Mouse (Mus musculus) heart, postnatal 36 days (tissue): ENCODE data around the gene Abcb1a. TPM values are rescaled to one million over a fixed set of nuclear protein-coding genes. Genes with fewer than 3 reads are reported as not detected.

Source experiments
- DNase-seq, 2 experiments: peaks; one replicate each; pipeline ENCODE4 v3.0.0; 2021 to 2022
- intact Hi-C: fragments of 180-260 bp; cut with DNase I; formaldehyde crosslinking; loops from one replicate; pipeline ENCODE4 v1.15.1; 2025
- total RNA-seq, 2 experiments: library from RNA; stranded (reverse); gene quantifications; 2 replicates each; pipeline ENCODE4 v1.2.3; 2021

Gene Abcb1a
- total RNA-seq, result 10 to 100 TPM; 11.2 to 11.8 TPM

- peak; percentile 21 to 26 for DNase-seq
- intact Hi-C loops, result no loop called here
These were observed at the start of gene Abcb1a for GRCm38 (mm10) chr5:8659911-8660737. TSS of gene Abcb1a (plus strand) at chr5:8660077.

GRCm38 (mm10) chr5:8622071-8622595 lies 37.7 kb upstream of the Abcb1a start:
- peak; percentile 31 to 39 for DNase-seq
- intact Hi-C loops, result loop anchor here (5.0 to 10.0 kb wide), 2 partner anchors 55 to 197 kb away; partner anchors contain the start of genes Dbf4 and Slc25a40

- DNase-seq, result peak; percentile 69 to 72
- intact Hi-C loops, result loop anchor here (5.0 to 10.0 kb wide), 2 partner anchors 55 to 198 kb away; partner anchors contain the start of genes Dbf4 and Slc25a40
These were observed 37.2 kb upstream of the Abcb1a start, which contains the start of gene Rundc3b for GRCm38 (mm10) chr5:8622596-8623231. TSS of gene Rundc3b (minus strand) at chr5:8622952.

- no peak for DNase-seq
- intact Hi-C loops, result no loop called here
These were observed 27.0 kb upstream of the Abcb1a start for GRCm38 (mm10) chr5:8632901-8633300.

- intact Hi-C loops, result no loop called here
- DNase-seq, result no peak
These were observed 25.3 kb upstream of the Abcb1a start for GRCm38 (mm10) chr5:8634489-8634975.

GRCm38 (mm10) chr5:8648300-8648699 lies 11.6 kb upstream of the Abcb1a start:
- intact Hi-C loops, result no loop called here
- no peak for DNase-seq

- intact Hi-C loops, result no loop called here
- DNase-seq, result no peak
These were observed 11.1 kb upstream of the Abcb1a start for GRCm38 (mm10) chr5:8648774-8649173.

GRCm38 (mm10) chr5:8652085-8652484 lies 7.8 kb upstream of the Abcb1a start:
- intact Hi-C loops, result no loop called here
- no peak for DNase-seq

GRCm38 (mm10) chr5:8660738-8661151 lies 868 bp downstream of the Abcb1a start:
- no peak for DNase-seq
- intact Hi-C loops, result no loop called here

GRCm38 (mm10) chr5:8664678-8665077 lies 4.8 kb downstream of the Abcb1a start:
- intact Hi-C loops, result no loop called here
- DNase-seq, result no peak

GRCm38 (mm10) chr5:8667758-8668474 lies 8.0 kb downstream of the Abcb1a start:
- DNase-seq, result no peak
- intact Hi-C loops, result no loop called here

- DNase-seq, result no peak
- intact Hi-C loops, result loop anchor here (5.0 kb wide), 1 partner anchor 703 kb away; no protein-coding TSS in a partner anchor
These were observed 9.7 kb downstream of the Abcb1a start for GRCm38 (mm10) chr5:8669606-8670005.

- intact Hi-C loops, result no loop called here
- DNase-seq, result no peak
These were observed 15.5 kb downstream of the Abcb1a start for GRCm38 (mm10) chr5:8675262-8675951.

- DNase-seq, result no peak
- intact Hi-C loops, result no loop called here
These were observed 16.0 kb downstream of the Abcb1a start for GRCm38 (mm10) chr5:8675952-8676262.

GRCm38 (mm10) chr5:8681166-8681565 lies 21.3 kb downstream of the Abcb1a start:
- no peak for DNase-seq
- intact Hi-C loops, result loop anchor here (5.0 kb wide), 2 partner anchors 36 to 56 kb away; no protein-coding TSS in a partner anchor

- no peak for DNase-seq
- intact Hi-C loops, result loop anchor here (5.0 kb wide), 2 partner anchors 34 to 54 kb away; no protein-coding TSS in a partner anchor
These were observed 23.8 kb downstream of the Abcb1a start for GRCm38 (mm10) chr5:8683686-8684085.

- intact Hi-C loops, result no loop called here
- no peak for DNase-seq
These were observed 26.2 kb downstream of the Abcb1a start for GRCm38 (mm10) chr5:8686071-8686470.

GRCm38 (mm10) chr5:8687550-8687949 lies 27.7 kb downstream of the Abcb1a start:
- no peak for DNase-seq
- intact Hi-C loops, result no loop called here

- intact Hi-C loops, result loop anchor here (5.0 kb wide), 1 partner anchor 34 kb away; no protein-coding TSS in a partner anchor
These were observed 56.2 kb downstream of the Abcb1a start for GRCm38 (mm10) chr5:8716061-8716460.

GRCm38 (mm10) chr5:8719556-8719955 lies 59.7 kb downstream of the Abcb1a start:
- intact Hi-C loops, result loop anchor here (5.0 kb wide), 1 partner anchor 37 kb away; no protein-coding TSS in a partner anchor
- no peak for DNase-seq

More at GRCm38 (mm10) chr5:8716061-8716460, 56.2 kb downstream of the Abcb1a start:
- DNase-seq, result no peak
